Mouse (Mus musculus) stomach, postnatal 0 days (tissue): ENCODE results near the gene Plxna4. TPM values are rescaled to one million over a fixed set of nuclear protein-coding genes. Genes with fewer than 3 reads are reported as not detected.

ENCODE experiments used
- ATAC-seq: fragments of 200-750 bp; cut with Nextera tagmentation; 2 replicates; pipeline ENCODE4 v1.8.0; 2017; ENCODE audit not compliant: low FRiP score, low TSS enrichment
- DNase-seq: peaks from one replicate; pipeline ENCODE4 v3.0.0-alpha.2; 2016; ENCODE audit warnings: low spot score
- H3K27ac ChIP-seq: fragments of 300-500 bp; sonication (generic); replicated peaks from 2 replicates; pipeline ENCODE4 v1.5.1; 2014; ENCODE audit warnings: mild to moderate bottlenecking, control low read depth
- H3K27me3 ChIP-seq: fragments of 300-500 bp; sonication (generic); 2 replicates; pipeline ENCODE4 v1.6.1; 2014; ENCODE audit warnings: low read length; ENCODE audit not compliant: control insufficient read depth, insufficient read depth
- H3K36me3 ChIP-seq: fragments of 300-500 bp; sonication (generic); 2 replicates; pipeline ENCODE4 v1.6.1; 2014; ENCODE audit warnings: low read length, mixed read lengths; ENCODE audit not compliant: control insufficient read depth, insufficient read depth
- H3K4me1 ChIP-seq: fragments of 300-500 bp; sonication (generic); replicated peaks from 2 replicates; pipeline ENCODE4 v1.6.1; 2014; ENCODE audit warnings: antibody characterized with exemption; ENCODE audit not compliant: control insufficient read depth, insufficient read depth
- H3K4me2 ChIP-seq: fragments of 300-500 bp; sonication (generic); replicated peaks from 2 replicates; pipeline ENCODE4 v1.6.1; 2014; ENCODE audit warnings: low read depth, mild to moderate bottlenecking, control low read depth, moderate library complexity
- H3K4me3 ChIP-seq: fragments of 300-500 bp; sonication (generic); 2 replicates; pipeline ENCODE4 v1.5.1; 2014; ENCODE audit warnings: low read depth, low read length, control low read depth
- H3K9ac ChIP-seq: fragments of 300-500 bp; sonication (generic); 2 replicates; pipeline ENCODE4 v1.6.1; 2014; ENCODE audit warnings: mild to moderate bottlenecking, low read length, control low read depth, mixed read lengths
- H3K9me3 ChIP-seq: fragments of 300-500 bp; sonication (generic); 2 replicates; pipeline ENCODE4 v1.6.1; 2016; ENCODE audit warnings: low read length; ENCODE audit not compliant: control insufficient read depth
- CTCF ChIP-seq: IDR thresholded peaks from 2 replicates; pipeline ENCODE4 v1.5.1; 2016; ENCODE audit warnings: antibody characterized with exemption, low read depth, mild to moderate bottlenecking, moderate library complexity
- EP300 ChIP-seq: optimal IDR thresholded peaks from 2 replicates; pipeline ENCODE3; 2016; ENCODE audit warnings: antibody characterized with exemption
- WGBS: fragments of 180-500 bp; shearing (Covaris S2); extraction: QIAGEN DNeasy Blood & Tissue Kit; methylation state at CpG from one replicate; pipeline ENCODE4 v1.1.7; 2014; 5-methylcytosine and 5-hydroxymethylcytosine counted together
- polyA plus RNA-seq: library from polyadenylated mRNA; unstranded; fragments of >200 nt; fragmentation: Nextera tagmentation; extraction: Ambion mirVana; gene quantifications from 2 replicates; pipeline ENCODE4 v1.2.1, GENCODE M21; 2015

Gene Plxna4
- polyA plus RNA-seq, 1 experiment from 2014 or later = 1.1 TPM

- Histone ChIP-seq H3K36me3 (no peaks in the 10 kb centered on the region), H3K27ac (no peak overlapping the region), H3K4me2 (no peak overlapping the region), H3K4me1 (no peaks in the 10 kb centered on the region), H3K9me3 (no peaks in the 10 kb centered on the region), H3K27me3 (no peaks in the 10 kb centered on the region), H3K4me3 (no peak overlapping the region), H3K9ac (no peak overlapping the region)
- TF ChIP-seq CTCF = no peak
- no peak for TF ChIP-seq EP300
- ATAC-seq (no peak), DNase-seq (no peak)
- 70% methylated on average over 1 of the region's 1 CpGs for WGBS
Observed at GRCm38 (mm10) chr6:32158347-32158746, 429.6 kb downstream of the Plxna4 start.

GRCm38 (mm10) chr6:32153170-32153569 lies 434.8 kb downstream of the Plxna4 start:
- TF ChIP-seq CTCF (no peak), EP300 (no peak)
- Histone ChIP-seq H3K36me3 (no peaks in the 10 kb centered on the region), H3K9me3 (no peaks in the 10 kb centered on the region), H3K4me1 (no peaks in the 10 kb centered on the region), H3K4me2 (no peak overlapping the region), H3K27ac (no peak overlapping the region), H3K9ac (no peak overlapping the region), H3K27me3 (no peaks in the 10 kb centered on the region), H3K4me3 (no peak overlapping the region)
- ATAC-seq (no peak), DNase-seq (no peak)
- 86% methylated on average over 4 of the region's 4 CpGs for WGBS

GRCm38 (mm10) chr6:32150836-32151235 lies 437.2 kb downstream of the Plxna4 start:
- WGBS = 85% methylated on average over 4 of the region's 4 CpGs
- TF ChIP-seq EP300 = no peak
- no peak for TF ChIP-seq CTCF
- DNase-seq (no peak), ATAC-seq (no peak)
- no peaks in the 10 kb centered on the region for H3K36me3 ChIP-seq
- H3K27ac ChIP-seq = no peak overlapping the region
- H3K9me3 ChIP-seq = no peaks in the 10 kb centered on the region
- H3K4me2 ChIP-seq = no peak overlapping the region
- no peak overlapping the region for H3K9ac ChIP-seq
- H3K4me3 ChIP-seq = no peak overlapping the region
- no peaks in the 10 kb centered on the region for H3K27me3 ChIP-seq
- H3K4me1 ChIP-seq = no peaks in the 10 kb centered on the region

DNA sequence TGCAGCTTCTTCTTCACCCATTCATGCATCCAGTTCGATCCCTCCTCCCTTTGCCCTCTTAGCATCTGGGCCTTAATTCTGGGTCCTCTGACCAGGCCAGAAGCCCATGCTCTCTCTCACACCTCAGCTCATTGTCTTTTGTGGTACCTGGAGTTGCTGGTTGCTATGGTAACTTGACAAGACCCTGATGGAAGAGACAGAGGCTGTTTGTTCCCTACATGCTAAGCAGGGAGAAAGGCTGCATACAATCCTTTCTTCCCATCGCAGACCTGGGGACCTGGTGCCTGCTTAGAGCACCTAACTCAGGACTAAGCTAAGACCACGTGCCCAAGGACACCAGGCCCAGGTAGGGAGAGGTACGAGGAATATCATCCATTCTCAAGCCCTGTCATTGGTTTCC lies 443.2 kb downstream of the Plxna4 start:
- Histone ChIP-seq H3K4me2 (no peak overlapping the region), H3K4me1 (no peaks in the 10 kb centered on the region), H3K9ac (no peak overlapping the region), H3K9me3 (no peaks in the 10 kb centered on the region), H3K4me3 (no peak overlapping the region), H3K36me3 (no peaks in the 10 kb centered on the region), H3K27me3 (no peaks in the 10 kb centered on the region), H3K27ac (no peak overlapping the region)
- no peak for ATAC-seq
- 67% methylated on average over 4 of the region's 4 CpGs for WGBS
- DNase-seq = no peak
- no peak for TF ChIP-seq CTCF
- TF ChIP-seq EP300 = no peak

DNA sequence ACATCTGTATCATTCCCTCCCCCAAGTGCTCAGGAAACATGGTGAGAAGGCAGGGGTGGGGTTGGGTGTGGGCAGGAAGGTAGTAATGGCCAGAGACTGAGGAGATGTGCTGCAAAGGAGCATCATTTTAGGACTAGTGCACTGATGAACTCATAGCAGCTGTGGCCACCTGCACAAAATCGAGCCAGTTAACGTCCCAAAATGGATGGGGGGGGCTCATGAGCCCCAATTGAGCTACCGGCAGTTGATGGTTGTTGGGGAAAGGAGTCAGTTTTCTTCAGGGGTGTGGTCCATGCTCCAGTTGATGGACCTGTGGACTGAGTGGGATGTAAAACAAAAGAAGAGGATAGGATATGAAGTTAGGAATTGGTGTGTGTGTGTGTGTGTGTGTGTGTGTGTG lies 448.5 kb downstream of the Plxna4 start:
- no peak for TF ChIP-seq EP300
- TF ChIP-seq CTCF = no peak
- no peak for ATAC-seq
- no peak overlapping the region for H3K9ac ChIP-seq
- no peak overlapping the region for H3K4me2 ChIP-seq
- DNase-seq = no peak
- 29% methylated on average over 3 of the region's 3 CpGs for WGBS
- H3K27ac ChIP-seq = no peak overlapping the region
- H3K9me3 ChIP-seq = no peaks in the 10 kb centered on the region
- no peaks in the 10 kb centered on the region for H3K27me3 ChIP-seq
- no peak overlapping the region for H3K4me3 ChIP-seq
- no peaks in the 10 kb centered on the region for H3K4me1 ChIP-seq
- H3K36me3 ChIP-seq = no peaks in the 10 kb centered on the region

GRCm38 (mm10) chr6:32126914-32127313 lies 461.1 kb downstream of the Plxna4 start:
- Histone ChIP-seq H3K36me3 (no peaks in the 10 kb centered on the region), H3K27me3 (no peaks in the 10 kb centered on the region), H3K4me3 (no peak overlapping the region), H3K9ac (no peak overlapping the region), H3K27ac (no peak overlapping the region), H3K4me1 (no peaks in the 10 kb centered on the region), H3K9me3 (no peaks in the 10 kb centered on the region), H3K4me2 (no peak overlapping the region)
- 71% methylated on average over 6 of the region's 6 CpGs for WGBS
- TF ChIP-seq CTCF = no peak
- TF ChIP-seq EP300 = no peak
- no peak for DNase-seq
- no peak for ATAC-seq
